Mouse (Mus musculus) heart, embryonic 16.5 days (tissue): ENCODE measurements at regions not wholly inside any gene's neighbourhood (a gene's known extent, or its start where the extent isn't known, plus 50 kb on each side); places are given as distances from the start of the nearest gene placed in this dataset.

Source experiments
- ATAC-seq: fragments of 200-750 bp; cut with Nextera tagmentation; replicated peaks from 2 replicates; pipeline ENCODE4 v1.8.0; 2017; ENCODE audit warnings: moderate number of reproducible peaks; ENCODE audit not compliant: insufficient read depth, low FRiP score; ENCODE audit errors: extremely low read depth
- H3K27ac ChIP-seq: fragments of 300-500 bp; sonication (generic); 2 replicates; pipeline ENCODE4 v1.5.1; 2014; ENCODE audit warnings: mild to moderate bottlenecking, low read length, control low read depth, moderate library complexity
- H3K27me3 ChIP-seq: fragments of 300-500 bp; sonication (generic); 2 replicates; pipeline ENCODE4 v1.6.1; 2014; ENCODE audit warnings: low read length, mixed read lengths; ENCODE audit not compliant: control insufficient read depth, insufficient read depth
- H3K36me3 ChIP-seq: fragments of 300-500 bp; sonication (generic); 2 replicates; pipeline ENCODE4 v1.6.1; 2014; ENCODE audit not compliant: control insufficient read depth, insufficient read depth
- H3K4me1 ChIP-seq: fragments of 300-500 bp; sonication (generic); 2 replicates; pipeline ENCODE4 v1.6.1; 2014; ENCODE audit warnings: low read length, mixed read lengths; ENCODE audit not compliant: control insufficient read depth, insufficient read depth
- H3K4me2 ChIP-seq: fragments of 300-500 bp; sonication (generic); 2 replicates; pipeline ENCODE4 v1.6.1; 2014; ENCODE audit warnings: low read depth, mild to moderate bottlenecking, control low read depth, low read length
- H3K4me3 ChIP-seq: fragments of 300-500 bp; sonication (generic); 2 replicates; pipeline ENCODE4 v1.5.1; 2014; ENCODE audit warnings: mild to moderate bottlenecking, control low read depth, low read length
- H3K9ac ChIP-seq: fragments of 300-500 bp; sonication (generic); 2 replicates; pipeline ENCODE4 v1.6.1; 2014; ENCODE audit warnings: low read length, control low read depth
- H3K9me3 ChIP-seq: fragments of 300-500 bp; sonication (generic); replicated peaks from 2 replicates; pipeline ENCODE4 v1.6.1; 2016; ENCODE audit warnings: low read length; ENCODE audit not compliant: control insufficient read depth
- WGBS: fragments of 180-500 bp; shearing (Covaris S2); extraction: QIAGEN DNeasy Blood & Tissue Kit; methylation state at CpG from one replicate; pipeline ENCODE4 v1.1.7; 2014; 5-methylcytosine and 5-hydroxymethylcytosine counted together

DNA sequence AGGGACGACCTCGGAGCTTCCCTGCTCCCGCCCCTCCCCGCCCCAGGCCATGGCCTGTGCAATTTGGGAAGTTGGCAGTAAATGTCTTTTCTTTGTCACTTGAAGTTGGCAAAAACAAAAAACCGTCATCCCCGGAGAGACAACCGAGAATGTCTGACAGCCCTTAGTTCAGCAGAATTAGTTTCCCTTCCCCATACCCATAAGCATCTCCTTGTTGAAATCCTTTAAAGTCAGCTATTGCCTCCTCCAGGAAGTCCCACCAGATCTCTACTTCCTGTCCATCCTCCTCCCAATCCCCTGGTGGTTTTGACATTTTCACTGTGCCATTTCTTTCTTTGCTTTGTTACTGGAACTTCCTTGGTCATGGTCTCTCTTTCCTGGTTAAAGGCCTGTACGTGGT, 54.8 kb downstream of the Foxb1 start:
- Histone ChIP-seq H3K9me3 (0 out of 2 replicates have a peak, but pooled peaks cover 3% of the 10 kb centered on the region), H3K9ac (no peak overlapping the region), H3K4me3 (no peak overlapping the region), H3K4me1 (no peaks in the 10 kb centered on the region), H3K4me2 (no peak overlapping the region), H3K27me3 (no peaks in the 10 kb centered on the region), H3K27ac (no peak overlapping the region), H3K36me3 (no peaks in the 10 kb centered on the region)
- ATAC-seq: no peak
- 86% methylated on average over 8 of the region's 8 CpGs for WGBS

DNA sequence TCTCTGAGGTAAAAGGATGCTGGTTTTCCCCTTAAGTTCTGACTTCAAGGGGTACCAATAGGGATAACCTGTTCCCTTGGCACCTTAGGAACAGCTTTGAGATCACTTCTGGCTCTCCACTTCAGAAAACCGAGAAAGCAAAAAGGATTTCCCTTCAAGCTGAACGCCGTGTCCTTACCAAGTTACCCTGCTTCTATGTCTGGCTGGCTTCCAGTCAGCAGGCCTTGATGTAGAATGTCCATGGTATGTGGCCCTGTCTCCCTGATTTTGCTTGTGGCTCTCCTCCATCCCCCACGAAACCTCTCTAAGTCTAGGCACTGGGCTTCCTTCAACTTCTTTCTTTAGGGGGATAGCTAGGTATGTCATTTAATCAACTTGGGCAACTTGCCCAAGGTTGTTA, 55.7 kb downstream of the Foxb1 start:
- Histone ChIP-seq H3K9ac (no peak overlapping the region), H3K4me2 (no peak overlapping the region), H3K9me3 (0 out of 2 replicates have a peak, but pooled peaks cover 3% of the 10 kb centered on the region), H3K36me3 (no peaks in the 10 kb centered on the region), H3K27ac (no peak overlapping the region), H3K4me1 (no peaks in the 10 kb centered on the region), H3K4me3 (no peak overlapping the region), H3K27me3 (no peaks in the 10 kb centered on the region)
- 63% methylated on average over 4 of the region's 4 CpGs for WGBS
- no peak for ATAC-seq

DNA sequence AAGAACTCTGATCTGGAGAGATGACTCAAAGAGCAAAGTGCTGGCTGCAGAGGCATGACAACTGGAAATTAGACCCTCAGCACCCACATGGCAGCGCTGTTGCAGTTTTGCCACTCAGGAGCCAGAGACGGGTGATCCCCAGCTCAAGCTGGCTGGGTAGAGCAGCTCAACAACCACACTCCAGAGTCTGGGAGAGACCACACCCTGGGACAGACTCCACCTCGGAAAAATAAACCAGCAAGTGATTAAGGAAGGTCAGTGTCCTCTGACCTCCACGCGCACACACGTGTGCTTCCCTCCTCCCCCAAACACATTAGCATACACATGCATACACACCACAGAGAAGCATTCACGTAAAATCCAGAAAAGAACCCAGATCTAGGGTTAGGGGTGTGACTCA, 57.0 kb downstream of the Foxb1 start:
- ATAC-seq: no peak
- 75% methylated on average over 7 of the region's 7 CpGs for WGBS
- H3K9ac ChIP-seq: no peak overlapping the region
- H3K9me3 ChIP-seq: 0 out of 2 replicates have a peak, but pooled peaks cover 3% of the 10 kb centered on the region
- no peaks in the 10 kb centered on the region for H3K4me1 ChIP-seq
- H3K27me3 ChIP-seq: no peaks in the 10 kb centered on the region
- no peak overlapping the region for H3K4me3 ChIP-seq
- no peak overlapping the region for H3K4me2 ChIP-seq
- H3K27ac ChIP-seq: no peak overlapping the region
- H3K36me3 ChIP-seq: no peaks in the 10 kb centered on the region

DNA sequence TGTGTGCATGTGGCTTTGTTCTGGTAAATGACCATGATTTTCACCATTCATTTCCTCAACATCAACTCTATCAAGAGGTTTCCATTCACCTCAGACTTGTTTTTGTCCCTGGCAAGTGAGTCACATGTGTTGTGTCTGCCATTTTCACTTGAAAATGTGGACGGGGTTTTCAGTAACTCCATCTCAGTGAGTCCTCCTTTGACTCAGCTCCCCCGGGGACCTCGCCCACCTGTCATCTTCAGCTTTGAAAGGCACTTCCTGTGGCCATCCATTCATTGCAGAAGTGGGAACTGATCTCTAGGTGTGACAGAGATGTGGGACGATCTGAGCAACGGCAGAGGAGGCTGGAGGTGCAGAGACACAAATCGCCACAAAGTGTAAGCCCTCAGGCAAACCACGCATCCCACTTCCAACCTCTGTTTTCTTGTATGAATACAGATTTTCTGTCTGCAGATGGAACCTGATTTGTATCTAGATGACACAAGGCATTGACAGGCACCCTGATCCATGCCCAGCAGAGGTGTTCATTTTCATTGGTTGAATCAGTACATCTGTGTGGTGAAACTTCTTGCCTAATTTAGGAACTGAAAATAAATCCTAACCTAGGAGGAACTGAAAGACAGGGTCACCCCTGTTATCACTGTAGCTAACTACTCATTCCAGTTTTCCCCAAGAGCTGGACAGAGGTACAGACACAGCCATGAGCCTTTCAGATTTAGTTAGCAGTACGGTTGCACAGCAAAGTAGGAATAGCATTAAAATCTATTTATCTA, 58.4 kb downstream of the Foxb1 start:
- 80% methylated on average over 8 of the region's 8 CpGs for WGBS
- no peak for ATAC-seq
- Histone ChIP-seq H3K4me2 (no peak overlapping the region), H3K4me3 (no peak overlapping the region), H3K36me3 (no peaks in the 10 kb centered on the region), H3K9ac (no peak overlapping the region), H3K4me1 (no peaks in the 10 kb centered on the region), H3K9me3 (no peaks in the 10 kb centered on the region), H3K27me3 (no peaks in the 10 kb centered on the region), H3K27ac (no peak overlapping the region)

DNA sequence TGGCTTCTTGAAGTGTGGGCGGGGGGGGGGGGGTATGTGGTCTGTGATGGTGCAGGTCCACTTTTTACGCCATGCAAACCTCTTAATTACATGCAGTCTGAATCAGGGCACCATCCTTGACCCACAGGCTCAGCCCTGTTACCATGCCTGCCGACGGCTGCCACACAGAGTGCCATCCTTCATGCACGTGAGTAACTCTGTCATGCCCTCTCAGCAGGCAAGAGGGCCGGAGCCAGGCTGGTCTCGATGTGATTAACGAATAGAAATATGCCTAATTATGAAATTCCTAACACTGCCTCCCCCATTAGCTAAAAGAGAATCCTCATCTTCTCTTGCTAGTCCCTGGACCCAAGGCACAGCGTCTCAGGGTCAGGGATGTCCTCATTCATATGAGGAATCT, 60.0 kb downstream of the Foxb1 start:
- 71% methylated on average over 9 of the region's 9 CpGs for WGBS

DNA sequence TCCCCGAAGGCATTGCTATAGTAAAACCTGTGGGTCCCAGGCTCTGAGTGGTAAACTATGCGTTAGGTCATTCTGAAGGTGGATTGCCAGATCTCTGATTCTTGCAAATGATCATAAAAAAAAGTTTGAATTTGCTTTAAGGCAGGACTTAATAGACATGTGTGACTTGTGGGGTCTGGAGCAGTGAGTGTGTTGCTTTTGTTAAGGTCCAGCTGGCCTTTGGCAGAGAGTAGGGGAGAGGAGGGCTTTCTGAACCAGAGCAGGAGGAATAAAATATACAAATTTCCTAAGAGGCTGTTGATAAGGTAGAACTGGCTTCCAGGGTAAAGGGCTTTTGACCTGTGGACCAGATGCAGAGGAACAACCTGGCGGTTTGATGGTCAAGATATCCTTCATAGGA, 69.0 kb downstream of the Foxb1 start:
- Histone ChIP-seq H3K4me3 (no peak overlapping the region), H3K27ac (no peak overlapping the region), H3K9me3 (no peaks in the 10 kb centered on the region), H3K27me3 (no peaks in the 10 kb centered on the region), H3K9ac (no peak overlapping the region), H3K4me2 (no peak overlapping the region), H3K4me1 (no peaks in the 10 kb centered on the region), H3K36me3 (no peaks in the 10 kb centered on the region)
- no peak for ATAC-seq
- WGBS: 75% methylated on average over 3 of the region's 3 CpGs

More for the DNA sequence above, 60.0 kb downstream of the Foxb1 start:
- H3K4me2 ChIP-seq: no peak overlapping the region
- no peaks in the 10 kb centered on the region for H3K27me3 ChIP-seq
- no peak overlapping the region for H3K9ac ChIP-seq
- H3K4me3 ChIP-seq: no peak overlapping the region
- H3K27ac ChIP-seq: no peak overlapping the region
- ATAC-seq: no peak
- H3K36me3 ChIP-seq: no peaks in the 10 kb centered on the region
- no peaks in the 10 kb centered on the region for H3K4me1 ChIP-seq
- no peaks in the 10 kb centered on the region for H3K9me3 ChIP-seq

DNA sequence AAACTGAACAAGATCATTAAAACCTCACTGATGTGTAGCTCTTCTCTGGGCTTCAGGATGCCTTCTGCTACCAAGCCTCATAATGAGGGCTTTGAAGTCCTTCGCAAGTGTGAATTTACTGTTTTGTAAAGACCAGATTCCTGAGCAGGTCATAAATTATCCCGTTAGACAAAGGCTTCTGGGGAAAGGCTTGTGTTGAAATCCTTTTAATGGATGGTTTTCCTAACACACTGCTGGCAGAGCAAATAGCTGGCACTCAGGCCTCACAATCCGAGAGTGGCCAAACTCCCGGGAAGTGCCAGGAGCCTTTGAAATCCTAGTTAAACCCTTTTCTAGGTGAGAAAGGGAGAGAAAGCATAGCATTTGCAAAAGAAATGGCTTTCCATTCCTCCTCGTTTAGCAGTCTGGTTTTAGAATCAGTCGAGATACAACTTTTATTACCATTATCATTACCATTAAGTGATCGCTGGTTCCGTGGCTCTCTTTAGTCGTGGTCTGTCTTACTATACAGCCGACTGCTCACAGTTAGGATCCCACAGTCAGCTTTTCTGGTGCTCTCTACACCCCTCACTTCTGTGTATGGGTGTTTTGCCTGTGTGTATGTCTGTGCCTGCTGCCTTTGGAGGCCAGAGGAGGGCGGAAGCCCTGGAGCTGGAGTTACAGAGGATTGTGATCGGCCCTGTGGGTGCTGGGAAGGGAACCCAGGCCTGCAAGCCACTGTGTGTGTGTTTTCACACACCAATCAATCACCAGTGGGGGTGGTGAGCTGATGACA, 73.2 kb downstream of the Foxb1 start:
- Histone ChIP-seq H3K9me3 (no peaks in the 10 kb centered on the region), H3K27ac (no peak overlapping the region), H3K27me3 (no peaks in the 10 kb centered on the region), H3K4me2 (no peak overlapping the region), H3K4me3 (no peak overlapping the region), H3K36me3 (no peaks in the 10 kb centered on the region), H3K9ac (no peak overlapping the region), H3K4me1 (no peaks in the 10 kb centered on the region)
- ATAC-seq: no peak
- WGBS: 47% methylated on average over 12 of the region's 12 CpGs

DNA sequence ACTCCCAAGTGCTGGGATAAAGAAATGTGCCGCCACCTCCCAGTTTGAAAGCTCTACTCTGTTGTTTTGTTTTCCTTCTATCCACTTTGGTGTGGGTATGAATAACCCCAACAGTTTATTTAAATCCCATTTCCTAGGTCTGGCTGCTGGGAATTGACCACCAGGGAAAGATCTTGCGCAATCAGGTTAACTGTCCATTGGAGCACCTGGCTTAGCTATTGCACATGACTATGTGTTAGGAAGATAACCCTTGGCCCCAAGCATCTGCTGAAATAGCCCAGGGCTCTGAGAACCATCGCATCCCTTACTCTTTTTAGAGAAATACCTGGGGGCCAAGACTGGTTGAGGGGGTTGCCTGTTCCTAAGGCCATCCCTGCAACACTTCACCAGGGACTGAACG, 74.0 kb downstream of the Foxb1 start:
- Histone ChIP-seq H3K27ac (no peak overlapping the region), H3K4me2 (no peak overlapping the region), H3K9ac (no peak overlapping the region), H3K4me1 (no peaks in the 10 kb centered on the region), H3K36me3 (no peaks in the 10 kb centered on the region), H3K27me3 (no peaks in the 10 kb centered on the region), H3K4me3 (no peak overlapping the region), H3K9me3 (no peaks in the 10 kb centered on the region)
- 71% methylated on average over 4 of the region's 4 CpGs for WGBS
- no peak for ATAC-seq

DNA sequence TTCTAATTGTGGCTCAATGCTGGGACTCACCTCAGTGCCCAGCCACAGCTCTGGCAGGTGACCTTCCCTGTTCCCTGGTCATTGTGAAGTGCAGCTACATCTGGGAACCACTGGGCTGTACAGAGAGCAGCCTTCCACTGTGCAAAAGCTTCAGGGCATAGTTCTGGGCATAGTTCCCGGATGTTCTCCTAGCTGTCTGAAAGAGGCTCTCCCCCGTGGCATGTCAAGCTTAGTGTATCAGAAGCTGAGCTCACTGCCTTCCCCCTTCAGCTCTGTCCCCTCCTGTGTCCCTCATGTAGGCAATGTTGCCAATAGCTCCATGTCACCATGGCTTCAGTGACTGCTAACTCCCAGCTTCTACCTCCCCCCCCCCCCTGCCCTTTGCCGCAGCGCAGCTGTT, 75.1 kb downstream of the Foxb1 start:
- no peak overlapping the region for H3K4me3 ChIP-seq
- 41% methylated on average over 4 of the region's 4 CpGs for WGBS

More for the DNA sequence above, 75.1 kb downstream of the Foxb1 start:
- H3K9me3 ChIP-seq: no peaks in the 10 kb centered on the region
- no peak for ATAC-seq
- no peaks in the 10 kb centered on the region for H3K27me3 ChIP-seq
- H3K9ac ChIP-seq: no peak overlapping the region
- no peaks in the 10 kb centered on the region for H3K36me3 ChIP-seq
- H3K4me2 ChIP-seq: no peak overlapping the region
- no peaks in the 10 kb centered on the region for H3K4me1 ChIP-seq
- no peak overlapping the region for H3K27ac ChIP-seq
